Mouse (Mus musculus): ENCODE measurements around the gene Psmb8. TPM values are rescaled to one million over a fixed set of nuclear protein-coding genes. Genes with fewer than 3 reads are reported as not detected.

Psmb8 gene
- total and polyA plus RNA-seq, 2 experiments: 80.3 to 101 TPM

DNA sequence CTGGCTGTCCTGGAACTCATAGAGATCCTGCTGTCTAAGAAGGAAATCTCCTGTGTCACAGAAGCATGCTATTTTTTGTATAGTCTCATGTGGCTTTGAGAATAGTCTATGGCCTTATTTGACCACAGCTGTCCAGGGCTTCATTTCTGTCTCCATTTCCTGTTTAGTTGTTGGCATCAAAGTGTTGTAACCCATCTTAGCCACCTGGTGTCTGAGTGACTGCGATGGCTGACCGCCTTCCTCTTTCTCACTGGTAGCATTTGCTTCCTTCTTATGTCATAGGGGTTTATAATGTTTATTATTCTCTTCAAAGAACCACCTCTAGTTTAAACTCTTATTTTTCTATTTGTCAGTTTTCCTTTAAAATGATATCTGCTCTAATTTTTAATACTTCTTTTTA lies 51.2 kb downstream of the Psmb8 start:
- no peaks in the 10 kb centered on the region for H3K4me1 ChIP-seq (ENCODE audit: control insufficient read depth, insufficient read depth, low read length)
- no peak overlapping the region for H3K9ac ChIP-seq (ENCODE audit: low read depth, low read length)
- no peak overlapping the region for H3K27ac ChIP-seq (replicated peaks; ENCODE audit: insufficient read depth, low read depth, low read length)
- no peaks in the 10 kb centered on the region for H3K36me3 ChIP-seq (ENCODE audit: control insufficient read depth, insufficient read depth, low read length)
- TF ChIP-seq CTCF (IDR thresholded peaks at IDR 0.05; ENCODE audit: low read depth, low read length) (no peak), POLR2A (IDR thresholded peaks at IDR 0.05; ENCODE audit: extremely low read depth, insufficient read depth, low read length) (no peak)
- H3K4me3 ChIP-seq (ENCODE audit: insufficient read depth, low read depth, low read length): no peak overlapping the region
- WGBS: 69% methylated on average over 2 of the region's 2 CpGs
- no peaks in the 10 kb centered on the region for H3K27me3 ChIP-seq (ENCODE audit: control insufficient read depth, insufficient read depth, low read length)
- DNase-seq (ENCODE audit: extremely low read depth, low read depth, low spot score): no peak
- H3K79me2 ChIP-seq (ENCODE audit: control insufficient read depth, insufficient read depth, low read length): no peaks in the 10 kb centered on the region

DNA sequence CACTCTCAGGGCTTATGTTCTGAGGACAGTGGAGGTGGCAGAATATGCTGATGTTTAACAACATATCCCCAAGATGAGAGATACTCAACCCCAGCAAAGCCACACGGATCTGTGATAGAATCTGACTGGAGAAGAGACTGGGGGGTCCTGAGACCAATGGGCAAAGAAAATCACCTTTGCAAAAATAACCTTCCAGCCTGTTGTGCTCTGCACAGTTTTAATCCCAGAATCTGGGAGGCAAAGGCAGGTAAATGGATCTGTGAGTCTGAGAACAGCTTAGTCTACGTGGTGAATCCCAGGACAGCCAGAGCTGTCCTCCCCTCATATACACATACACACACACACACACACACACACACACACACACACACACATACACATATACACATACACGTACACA lies 51.8 kb downstream of the Psmb8 start:
- H3K79me2 ChIP-seq (ENCODE audit: control insufficient read depth, insufficient read depth, low read length): no peaks in the 10 kb centered on the region
- H3K4me3 ChIP-seq (ENCODE audit: insufficient read depth, low read depth, low read length): no peak overlapping the region
- no peak overlapping the region for H3K9ac ChIP-seq (ENCODE audit: low read depth, low read length)
- H3K27me3 ChIP-seq (ENCODE audit: control insufficient read depth, insufficient read depth, low read length): no peaks in the 10 kb centered on the region
- TF ChIP-seq CTCF (IDR thresholded peaks at IDR 0.05; ENCODE audit: low read depth, low read length) (no peak), POLR2A (IDR thresholded peaks at IDR 0.05; ENCODE audit: extremely low read depth, insufficient read depth, low read length) (no peak)
- H3K27ac ChIP-seq (replicated peaks; ENCODE audit: insufficient read depth, low read depth, low read length): no peak overlapping the region
- H3K4me1 ChIP-seq (ENCODE audit: control insufficient read depth, insufficient read depth, low read length): no peaks in the 10 kb centered on the region
- WGBS: 35% methylated on average over 3 of the region's 3 CpGs
- H3K36me3 ChIP-seq (ENCODE audit: control insufficient read depth, insufficient read depth, low read length): no peaks in the 10 kb centered on the region
- no peak for DNase-seq (ENCODE audit: extremely low read depth, low read depth, low spot score)

DNA sequence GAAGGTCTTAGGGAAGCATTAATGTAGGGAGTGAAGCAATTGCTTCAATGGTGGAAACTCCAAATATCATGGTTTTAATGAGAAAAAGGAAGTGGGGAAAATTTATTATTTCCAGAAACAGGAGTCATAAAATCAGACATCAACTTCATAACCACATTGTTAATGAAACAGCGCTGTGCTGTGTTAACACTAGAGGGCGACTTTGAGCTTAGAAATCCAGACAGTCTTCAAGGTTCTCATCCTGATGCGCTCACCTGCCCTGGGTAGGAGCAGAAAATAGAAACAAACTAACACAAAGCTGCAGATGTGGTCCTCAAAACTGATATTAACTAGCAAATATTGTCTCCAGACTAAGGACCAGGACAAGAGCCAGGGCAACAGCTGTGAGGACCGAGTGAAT lies 52.4 kb downstream of the Psmb8 start:
- TF ChIP-seq POLR2A (IDR thresholded peaks at IDR 0.05; ENCODE audit: extremely low read depth, insufficient read depth, low read length) (no peak), CTCF (IDR thresholded peaks at IDR 0.05; ENCODE audit: low read depth, low read length) (peak; percentile 31)
- WGBS: 20% methylated on average over 4 of the region's 4 CpGs
- H3K27ac ChIP-seq (replicated peaks; ENCODE audit: insufficient read depth, low read depth, low read length): no peak overlapping the region
- H3K9ac ChIP-seq (ENCODE audit: low read depth, low read length): no peak overlapping the region
- no peaks in the 10 kb centered on the region for H3K79me2 ChIP-seq (ENCODE audit: control insufficient read depth, insufficient read depth, low read length)
- H3K4me1 ChIP-seq (ENCODE audit: control insufficient read depth, insufficient read depth, low read length): no peaks in the 10 kb centered on the region
- no peak overlapping the region for H3K4me3 ChIP-seq (ENCODE audit: insufficient read depth, low read depth, low read length)
- H3K27me3 ChIP-seq (ENCODE audit: control insufficient read depth, insufficient read depth, low read length): no peaks in the 10 kb centered on the region
- peak; percentile 56 for DNase-seq (ENCODE audit: extremely low read depth, low read depth, low spot score)
- H3K36me3 ChIP-seq (ENCODE audit: control insufficient read depth, insufficient read depth, low read length): no peaks in the 10 kb centered on the region

Other genes starting within 250 kb of the Psmb8 start
- 0.54 and 0.55 TPM in 2 replicates for gene B3galt4, start 246.2 kb upstream of the Psmb8 start, total RNA-seq (2014; rRNA removed)
- 0.68 and 0.97 TPM in 2 replicates for gene B3galt4, start 246.2 kb upstream of the Psmb8 start, polyA plus RNA-seq (2012; rRNA removed)
- 10.5 and 10.9 TPM in 2 replicates for gene Vps52, start 241.9 kb upstream of the Psmb8 start, total RNA-seq (2014; rRNA removed)
- 31.1 and 40.6 TPM in 2 replicates for gene Vps52, start 241.9 kb upstream of the Psmb8 start, polyA plus RNA-seq (2012; rRNA removed)
- 1,559 and 1,933 TPM in 2 replicates for gene Rps18, start 241.7 kb upstream of the Psmb8 start, total RNA-seq (2014; rRNA removed)
- gene Rps18, start 241.7 kb upstream of the Psmb8 start, polyA plus RNA-seq (2012; rRNA removed): 224 and 252 TPM in 2 replicates
- 2,105 and 2,348 TPM in 2 replicates for gene H2-K1, start 197.4 kb upstream of the Psmb8 start, total RNA-seq (2014; rRNA removed)
- 4,310 and 5,575 TPM in 2 replicates for gene H2-K1, start 197.4 kb upstream of the Psmb8 start, polyA plus RNA-seq (2012; rRNA removed)
- 10.0 and 13.7 TPM in 2 replicates for gene Ring1, start 173.0 kb upstream of the Psmb8 start, total RNA-seq (2014; rRNA removed)
- gene Ring1, start 173.0 kb upstream of the Psmb8 start, polyA plus RNA-seq (2012; rRNA removed): 29.7 and 33.8 TPM in 2 replicates
- gene H2-Ke6, start 169.7 kb upstream of the Psmb8 start, total RNA-seq (2014; rRNA removed): 76.5 and 80.5 TPM in 2 replicates
- gene H2-Ke6, start 169.7 kb upstream of the Psmb8 start, polyA plus RNA-seq (2012; rRNA removed): 162 and 167 TPM in 2 replicates
- 51.2 and 54.7 TPM in 2 replicates for gene Slc39a7, start 166.0 kb upstream of the Psmb8 start, total RNA-seq (2014; rRNA removed)
- 98.0 and 115 TPM in 2 replicates for gene Slc39a7, start 166.0 kb upstream of the Psmb8 start, polyA plus RNA-seq (2012; rRNA removed)
- 13.0 and 17.0 TPM in 2 replicates for gene Rxrb, start 165.9 kb upstream of the Psmb8 start, total RNA-seq (2014; rRNA removed)
- gene Rxrb, start 165.9 kb upstream of the Psmb8 start, polyA plus RNA-seq (2012; rRNA removed): 40.3 and 46.5 TPM in 2 replicates
- 0.18 and 0.74 TPM in 2 replicates for gene Col11a2, start 158.3 kb upstream of the Psmb8 start, total RNA-seq (2014; rRNA removed)
- gene Col11a2, start 158.3 kb upstream of the Psmb8 start, polyA plus RNA-seq (2012; rRNA removed): 0.20 and 0.23 TPM in 2 replicates
- gene H2-Oa, start 105.4 kb upstream of the Psmb8 start, total RNA-seq (2014; rRNA removed): 0.28 and 0.47 TPM in 2 replicates
- gene H2-Oa, start 105.4 kb upstream of the Psmb8 start, polyA plus RNA-seq (2012; rRNA removed): 0.76 and 1.4 TPM in 2 replicates
- 7.1 and 8.5 TPM in 2 replicates for gene H2-DMa, start 78.2 kb upstream of the Psmb8 start, total RNA-seq (2014; rRNA removed)
- gene H2-DMa, start 78.2 kb upstream of the Psmb8 start, polyA plus RNA-seq (2012; rRNA removed): 8.3 and 13.1 TPM in 2 replicates
- 39.0 and 53.2 TPM in 2 replicates for gene Brd2, start 75.1 kb upstream of the Psmb8 start, total RNA-seq (2014; rRNA removed)
- gene Brd2, start 75.1 kb upstream of the Psmb8 start, polyA plus RNA-seq (2012; rRNA removed): 55.8 and 76.9 TPM in 2 replicates
- 0.74 and 1.7 TPM in 2 replicates for gene H2-DMb2, start 54.4 kb upstream of the Psmb8 start, total RNA-seq (2014; rRNA removed)
- gene H2-DMb2, start 54.4 kb upstream of the Psmb8 start, polyA plus RNA-seq (2012; rRNA removed): 1.1 and 3.1 TPM in 2 replicates
- 4.2 and 6.6 TPM in 2 replicates for gene H2-DMb1, start 44.6 kb upstream of the Psmb8 start, total RNA-seq (2014; rRNA removed)
- gene H2-DMb1, start 44.6 kb upstream of the Psmb8 start, polyA plus RNA-seq (2012; rRNA removed): 8.3 and 14.5 TPM in 2 replicates
- gene Tap1, start 10.2 kb upstream of the Psmb8 start, total RNA-seq (2014; rRNA removed): 15.1 and 17.3 TPM in 2 replicates
- 18.8 and 23.5 TPM in 2 replicates for gene Tap1, start 10.2 kb upstream of the Psmb8 start, polyA plus RNA-seq (2012; rRNA removed)
- 23.3 and 38.1 TPM in 2 replicates for gene Psmb9, start 10.0 kb upstream of the Psmb8 start, total RNA-seq (2014; rRNA removed)
- gene Psmb9, start 10.0 kb upstream of the Psmb8 start, polyA plus RNA-seq (2012; rRNA removed): 38.0 and 41.5 TPM in 2 replicates
- 14.4 and 15.2 TPM in 2 replicates for gene Tap2, start 5.8 kb downstream of the Psmb8 start, total RNA-seq (2014; rRNA removed)
- gene Tap2, start 5.8 kb downstream of the Psmb8 start, polyA plus RNA-seq (2012; rRNA removed): 18.4 and 24.6 TPM in 2 replicates
- 1.5 and 1.6 TPM in 2 replicates for gene H2-Ob, start 41.2 kb downstream of the Psmb8 start, total RNA-seq (2014; rRNA removed)
- gene H2-Ob, start 41.2 kb downstream of the Psmb8 start, polyA plus RNA-seq (2012; rRNA removed): 0.96 and 2.9 TPM in 2 replicates
- 25.2 and 59.5 TPM in 2 replicates for gene H2-Ab1, start 60.0 kb downstream of the Psmb8 start, total RNA-seq (2014; rRNA removed)
- gene H2-Ab1, start 60.0 kb downstream of the Psmb8 start, polyA plus RNA-seq (2012; rRNA removed): 80.4 and 156 TPM in 2 replicates
- 32.8 and 58.4 TPM in 2 replicates for gene H2-Aa, start 90.1 kb downstream of the Psmb8 start, total RNA-seq (2014; rRNA removed)
- 42.8 and 78.0 TPM in 2 replicates for gene H2-Aa, start 90.1 kb downstream of the Psmb8 start, polyA plus RNA-seq (2012; rRNA removed)
- gene H2-Eb1, start 108.1 kb downstream of the Psmb8 start, total RNA-seq (2014; rRNA removed): 18.5 and 38.0 TPM in 2 replicates
- gene H2-Eb1, start 108.1 kb downstream of the Psmb8 start, polyA plus RNA-seq (2012; rRNA removed): 23.3 and 39.5 TPM in 2 replicates
- gene H2-Eb2, start 127.9 kb downstream of the Psmb8 start, total RNA-seq (2014; rRNA removed): 0.09 and 0.13 TPM in 2 replicates
- gene H2-Eb2, start 127.9 kb downstream of the Psmb8 start, polyA plus RNA-seq (2012; rRNA removed): 0.16 TPM in 1 of 2 replicates, not detected in the other
- gene Btnl2, start 157.1 kb downstream of the Psmb8 start, total RNA-seq (2014; rRNA removed): 0.09 TPM in 1 of 2 replicates, not detected in the other
- gene Btnl2, start 157.1 kb downstream of the Psmb8 start, polyA plus RNA-seq (2012; rRNA removed): 0.05 TPM in 1 of 2 replicates, not detected in the other
- gene Btnl1, start 179.4 kb downstream of the Psmb8 start, total RNA-seq (2014; rRNA removed): not detected in 2 replicates
- not detected in 2 replicates for gene Btnl1, start 179.4 kb downstream of the Psmb8 start, polyA plus RNA-seq (2012; rRNA removed)
- gene BC051142, start 201.1 kb downstream of the Psmb8 start, total RNA-seq (2014; rRNA removed): not detected in 2 replicates
- gene BC051142, start 201.1 kb downstream of the Psmb8 start, polyA plus RNA-seq (2012; rRNA removed): 0.06 TPM in 1 of 2 replicates, not detected in the other